Mouse (Mus musculus) liver, postnatal 0 days (tissue): ENCODE results near the gene Yrdc.

Experiments
- CTCF ChIP-seq: sonication (generic); IDR thresholded peaks from 2 replicates; pipeline ENCODE4 v1.5.1; 2016; ENCODE audit warnings: antibody characterized with exemption, low read depth
- EP300 ChIP-seq: IDR thresholded peaks from 2 replicates; pipeline ENCODE4 v1.6.1; 2016; ENCODE audit warnings: antibody characterized with exemption, low read depth, mild to moderate bottlenecking

DNA sequence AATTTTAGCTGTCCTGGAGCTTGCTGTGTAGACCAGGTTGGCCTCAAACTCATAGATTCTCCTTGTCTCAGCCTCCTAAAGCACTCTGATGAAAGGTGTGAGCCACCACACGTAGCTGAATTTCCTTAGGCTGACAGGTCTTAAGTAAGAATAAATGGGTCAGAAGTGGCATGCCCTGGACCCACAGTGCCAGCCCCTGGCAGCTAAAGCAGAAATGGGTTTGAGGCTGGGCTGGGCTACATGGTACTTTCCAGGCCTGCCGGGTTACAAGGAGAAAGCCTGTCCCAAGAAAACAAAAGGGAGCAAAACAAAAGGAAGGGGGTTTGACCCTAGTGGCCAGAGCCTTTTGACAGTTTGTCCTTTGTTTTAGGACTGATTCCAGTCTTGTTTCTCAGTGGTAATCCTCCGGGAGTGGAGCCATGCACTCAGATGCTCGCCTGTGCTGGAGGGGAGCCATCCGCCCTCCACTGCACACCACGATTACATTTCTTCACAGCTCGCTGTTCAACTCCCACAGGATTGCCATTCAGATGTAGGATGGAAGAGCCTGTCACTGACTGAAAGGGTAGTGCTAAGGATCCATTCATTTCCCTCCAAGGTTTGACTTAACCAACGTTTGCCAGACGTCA is 39.0 kb upstream of the Yrdc start:
- TF ChIP-seq CTCF = no peak
- no peak for TF ChIP-seq EP300
